Mouse (Mus musculus) telencephalon, adult 2 months (tissue): ENCODE data around the gene Tubb1.

Experiments
- DNase-seq: peaks from one replicate; pipeline ENCODE4 v3.0.0-alpha.2; 2011; ENCODE audit warnings: low read depth, low spot score

Gene Tubb1

DNA sequence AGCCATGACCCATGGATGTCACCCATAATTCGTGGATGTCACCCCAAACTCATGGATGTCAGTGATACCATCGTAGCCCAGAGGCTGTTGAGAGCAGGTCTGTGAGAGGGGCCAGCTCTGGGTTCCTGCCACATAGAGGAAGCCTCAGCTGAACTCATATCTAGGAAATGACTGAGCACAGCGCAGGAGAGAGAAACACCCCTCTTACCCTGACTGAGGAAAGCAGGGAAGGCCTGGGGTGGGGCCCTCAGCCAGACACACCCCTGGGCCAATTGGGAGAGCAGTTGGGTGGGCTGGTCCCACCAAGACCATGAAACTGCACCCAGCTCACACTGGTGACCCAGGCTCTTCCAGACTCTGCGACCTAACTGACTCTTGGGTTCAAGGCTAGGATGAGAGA lies at the start of gene Tubb1:
Gene Tubb1 (plus strand): TSS at position 343 of the 400 bp plus-strand sequence.
- DNase-seq = no peak

DNA sequence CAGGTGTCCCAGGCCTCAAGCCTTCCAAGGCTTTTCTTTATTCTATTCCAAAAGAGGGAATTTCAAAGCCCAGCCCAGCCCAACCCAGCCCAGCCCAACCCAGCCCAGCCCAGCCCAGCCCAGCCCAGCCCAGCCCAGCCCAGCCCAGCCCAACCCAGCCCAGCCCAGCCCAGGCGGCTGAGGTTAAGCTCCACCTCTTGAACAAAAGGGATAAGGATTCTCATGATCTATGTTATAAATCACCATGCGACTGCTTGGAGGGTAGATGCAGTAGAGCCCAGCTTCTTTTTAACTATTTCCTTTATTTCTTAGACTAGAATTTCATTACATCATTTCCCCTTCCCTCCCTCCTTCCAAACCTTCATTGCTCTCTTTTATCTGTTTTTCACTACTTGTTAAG lies 40.3 kb upstream of the Tubb1 start:
- no peak for DNase-seq

DNA sequence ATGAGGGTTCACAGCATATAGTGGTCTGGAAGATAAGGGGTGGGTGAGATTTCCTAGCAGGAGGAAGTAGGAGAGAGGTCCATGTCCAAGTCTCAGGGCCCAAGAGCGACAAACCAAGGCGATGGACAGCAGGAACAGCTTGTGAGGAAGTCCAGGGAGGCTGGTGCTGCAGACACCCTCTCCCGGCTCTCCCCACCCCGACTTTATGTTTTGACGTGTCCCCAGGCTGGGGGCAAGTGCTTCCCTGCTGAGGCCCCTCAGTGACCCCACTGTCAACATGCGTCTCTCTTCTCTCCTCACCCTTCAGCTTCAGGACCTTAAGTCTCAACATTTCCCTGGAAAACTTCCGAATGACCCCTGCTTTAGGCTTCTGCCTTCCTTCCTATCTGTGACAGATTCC lies 37.4 kb upstream of the Tubb1 start:
- DNase-seq = no peak

DNA sequence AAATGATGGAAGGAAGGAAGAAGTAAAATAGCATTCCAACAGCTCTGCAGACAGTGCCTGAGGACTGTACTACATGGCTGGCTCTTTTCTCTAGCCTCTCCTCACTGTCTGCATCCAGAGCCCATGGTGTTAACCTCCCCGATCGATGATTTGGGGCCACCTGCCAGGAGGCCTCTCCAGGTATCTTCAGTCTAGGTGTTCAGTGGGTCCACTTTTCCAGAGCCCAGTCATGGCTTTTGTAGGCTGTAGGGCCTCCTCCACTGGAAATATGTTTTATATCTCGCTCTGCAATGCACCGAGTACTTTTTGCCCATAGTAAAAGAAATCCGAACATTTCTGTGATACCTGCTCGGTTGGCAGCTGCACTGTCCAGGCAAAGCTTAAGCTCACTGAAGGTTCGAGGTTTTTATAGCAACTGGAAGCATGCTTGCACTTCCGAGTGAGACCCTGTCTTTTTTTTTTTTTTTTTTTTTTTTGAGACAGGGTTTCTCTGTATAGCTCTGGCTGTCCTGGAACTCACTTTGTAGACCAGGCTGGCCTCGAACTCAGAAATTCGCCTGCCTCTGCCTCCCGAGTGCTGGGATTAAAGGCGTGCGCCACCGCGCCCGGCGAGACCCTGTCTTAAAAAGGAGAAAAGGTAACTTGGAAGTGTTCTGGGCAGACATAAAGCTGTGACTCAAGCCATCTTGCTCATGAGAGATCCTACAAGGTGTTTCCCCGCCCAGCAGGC lies 35.3 kb upstream of the Tubb1 start:
- DNase-seq = no peak

DNA sequence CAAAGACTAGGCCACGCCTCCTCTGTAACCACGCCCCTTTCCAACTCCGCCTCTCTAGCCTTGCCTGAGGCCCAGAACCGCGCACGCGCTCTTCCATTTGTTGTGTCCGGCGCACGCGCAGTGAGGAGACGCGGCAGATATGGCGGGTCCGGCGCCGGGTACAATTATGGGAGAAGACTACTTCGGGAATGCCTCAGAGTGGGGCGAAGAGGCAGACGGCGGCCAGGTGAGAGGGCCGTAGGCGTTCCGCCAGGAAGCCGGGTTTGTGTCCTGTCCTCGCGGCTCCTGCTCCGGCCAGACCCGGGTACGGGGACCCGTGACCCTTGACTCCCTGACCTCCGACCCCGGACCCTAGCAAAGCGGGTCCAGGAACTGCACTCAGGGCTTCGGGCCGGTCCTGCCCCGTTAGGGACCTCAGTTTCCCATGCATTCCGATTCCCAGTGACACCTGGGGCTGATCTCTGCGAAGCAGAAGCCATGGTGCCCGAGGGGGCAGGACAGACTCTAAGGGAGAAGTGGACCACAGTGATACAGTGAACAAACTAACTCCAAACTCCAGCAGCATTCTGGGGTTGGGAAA lies 34.7 kb upstream of the Tubb1 start, which contains the start of gene Nelfcd:
Gene Nelfcd (plus strand): TSS at position 74 of the 580 bp plus-strand sequence.
- peak; percentile 78 for DNase-seq

DNA sequence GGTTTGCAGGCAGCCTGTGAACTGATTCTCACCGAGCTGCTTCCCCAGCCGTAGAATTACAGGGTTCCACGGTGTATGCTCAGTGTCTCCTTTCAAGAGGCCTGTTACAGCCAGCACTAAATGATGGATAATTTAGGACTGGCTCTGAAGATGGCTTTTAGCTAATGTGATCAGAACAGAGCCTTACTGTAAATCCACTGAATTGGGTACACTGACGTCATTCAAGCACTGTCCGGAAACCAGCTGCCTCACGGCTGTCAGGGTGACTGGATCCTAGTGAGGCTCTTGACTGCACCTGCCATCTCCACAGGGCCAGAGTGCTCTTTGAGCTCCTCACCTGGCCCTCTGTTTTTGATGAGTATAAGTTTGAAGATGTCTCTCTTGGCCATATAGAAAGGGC lies 29.4 kb upstream of the Tubb1 start:
- no peak for DNase-seq

DNA sequence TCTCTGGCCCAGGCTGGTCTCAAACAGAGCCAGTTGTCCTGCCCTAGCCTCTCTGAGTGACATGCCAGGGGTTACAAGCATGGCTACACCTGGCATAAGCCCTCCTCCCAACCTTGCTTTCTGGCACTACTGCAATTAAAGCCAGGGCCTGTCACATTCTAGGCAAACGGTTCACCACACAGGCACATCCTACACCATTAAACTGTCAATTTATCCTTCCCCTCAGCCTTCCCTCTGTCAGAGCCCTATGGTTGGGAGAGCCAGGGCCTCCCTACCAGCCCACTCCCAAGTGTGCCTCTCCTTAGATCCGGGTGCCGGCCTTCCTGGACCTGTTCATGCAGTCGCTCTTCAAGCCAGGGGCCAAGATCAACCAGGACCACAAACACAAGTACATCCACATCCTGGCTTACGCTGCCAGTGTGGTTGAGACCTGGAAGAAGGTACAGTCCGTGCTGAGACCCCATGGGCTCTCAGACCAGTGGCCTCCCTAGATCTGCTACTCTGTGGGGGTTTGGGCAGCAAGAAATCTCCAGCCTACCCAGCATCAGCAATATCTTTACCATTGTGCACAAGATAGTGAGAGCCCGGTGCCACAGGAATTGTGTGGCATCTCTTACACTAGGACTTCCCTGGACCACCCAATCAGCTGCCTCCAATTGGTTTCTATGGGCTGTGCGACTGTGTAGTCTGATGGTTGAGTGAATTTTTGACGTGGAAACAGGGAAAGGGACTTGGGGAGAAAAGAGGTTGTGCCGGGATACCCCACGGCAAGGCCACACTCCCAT lies 26.0 kb upstream of the Tubb1 start:
- DNase-seq = no peak

DNA sequence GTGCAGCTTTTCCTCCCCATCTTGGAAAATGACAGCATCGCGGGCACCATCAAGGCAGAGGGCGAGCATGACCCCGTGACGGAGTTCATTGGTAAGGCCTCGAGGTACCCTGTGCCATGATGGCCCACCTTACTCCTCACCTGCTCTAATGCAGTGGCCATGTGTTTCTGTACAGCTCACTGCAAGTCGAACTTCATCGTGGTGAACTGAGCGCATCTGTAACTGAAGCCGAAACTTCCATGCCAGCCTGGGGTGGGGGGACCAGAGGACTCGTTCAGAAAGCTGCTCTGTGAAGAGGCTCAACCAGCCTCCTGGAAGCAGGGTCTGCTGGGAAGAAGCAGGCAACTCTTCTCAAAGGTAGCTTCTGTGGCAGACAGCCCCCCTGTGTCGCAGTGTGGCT lies 23.6 kb upstream of the Tubb1 start:
- DNase-seq = no peak

DNA sequence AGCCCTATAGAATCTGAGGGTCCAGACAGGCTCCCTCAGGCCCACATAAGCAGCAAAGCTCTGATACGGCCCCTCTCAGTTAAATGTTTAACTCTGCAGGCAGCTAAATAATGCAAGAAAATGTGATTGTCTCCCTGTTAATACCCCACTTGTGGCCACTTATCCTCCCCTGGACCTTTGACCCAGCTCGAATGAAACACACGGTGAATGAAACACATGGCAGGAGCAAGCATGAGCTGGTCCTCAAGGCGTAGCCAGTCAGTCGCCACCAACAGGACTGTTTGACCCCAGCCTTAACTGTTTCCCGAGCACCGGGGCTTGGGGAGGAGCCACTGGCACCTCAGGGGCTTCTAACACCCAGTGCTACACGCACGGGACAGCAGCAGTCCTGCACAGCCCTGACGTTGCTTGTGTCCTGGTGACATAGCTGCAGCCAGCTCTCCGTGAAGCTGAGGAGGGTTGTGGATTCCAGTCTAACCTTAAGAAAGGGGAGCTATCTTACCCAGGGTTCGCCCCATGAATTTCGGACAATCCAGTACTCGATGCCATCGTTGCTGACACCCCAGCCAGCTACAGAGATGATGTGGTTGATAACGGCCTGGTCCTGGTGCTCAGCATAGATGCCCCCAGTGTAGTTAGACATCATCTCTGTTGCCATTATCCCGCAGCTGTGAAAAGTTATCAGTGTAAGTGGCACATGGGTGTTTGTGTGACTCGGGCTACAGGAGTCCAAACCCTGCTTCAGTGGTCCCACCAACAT lies 22.2 kb upstream of the Tubb1 start:
- DNase-seq = no peak

DNA sequence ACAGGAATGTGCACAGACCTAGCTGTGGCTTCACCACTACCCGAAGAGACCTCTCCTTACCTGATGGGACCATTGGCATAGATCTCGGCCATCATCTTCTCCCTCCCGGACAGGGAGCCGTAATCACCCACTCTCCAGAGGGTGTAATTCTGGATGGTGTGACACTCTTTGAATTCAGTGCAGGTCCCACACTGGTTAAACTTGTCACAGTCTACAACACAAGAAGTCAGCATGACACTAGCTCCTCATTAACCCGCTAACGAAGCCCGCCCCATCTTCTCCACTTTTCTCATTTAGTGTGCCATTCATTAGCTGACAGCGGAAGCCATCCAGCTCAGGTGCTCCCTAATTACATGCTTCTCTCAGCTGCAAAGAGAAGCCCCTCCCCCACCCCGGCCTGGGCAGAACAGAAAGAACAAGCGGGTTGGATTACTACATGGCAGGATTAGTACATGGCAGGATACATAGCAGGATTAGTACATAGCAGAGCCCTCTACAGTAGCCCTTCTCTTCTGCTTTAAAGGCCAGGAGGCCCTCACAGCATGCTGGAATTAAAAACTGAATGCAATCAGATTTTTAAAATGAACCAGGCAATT lies 21.4 kb upstream of the Tubb1 start:
- DNase-seq = no peak

DNA sequence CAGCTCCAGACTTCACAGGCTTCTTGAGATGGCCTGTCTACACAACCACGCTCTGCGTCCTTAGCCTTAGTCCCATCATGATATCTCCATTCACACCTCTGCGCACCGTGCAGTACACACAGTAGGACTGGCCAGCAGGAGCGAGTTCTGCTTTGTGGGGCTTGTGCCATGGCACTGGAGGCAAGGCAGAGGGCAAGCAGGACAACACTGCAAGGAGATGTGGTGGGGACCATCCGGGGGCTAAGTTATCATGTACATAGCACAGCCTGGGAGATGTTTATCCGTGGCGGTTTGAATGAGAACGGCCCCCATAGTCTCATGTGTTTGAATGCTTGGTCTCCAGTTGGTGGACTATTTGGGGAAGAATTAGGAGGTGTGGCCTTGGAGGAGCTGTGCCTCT lies 15.6 kb upstream of the Tubb1 start:
- no peak for DNase-seq

DNA sequence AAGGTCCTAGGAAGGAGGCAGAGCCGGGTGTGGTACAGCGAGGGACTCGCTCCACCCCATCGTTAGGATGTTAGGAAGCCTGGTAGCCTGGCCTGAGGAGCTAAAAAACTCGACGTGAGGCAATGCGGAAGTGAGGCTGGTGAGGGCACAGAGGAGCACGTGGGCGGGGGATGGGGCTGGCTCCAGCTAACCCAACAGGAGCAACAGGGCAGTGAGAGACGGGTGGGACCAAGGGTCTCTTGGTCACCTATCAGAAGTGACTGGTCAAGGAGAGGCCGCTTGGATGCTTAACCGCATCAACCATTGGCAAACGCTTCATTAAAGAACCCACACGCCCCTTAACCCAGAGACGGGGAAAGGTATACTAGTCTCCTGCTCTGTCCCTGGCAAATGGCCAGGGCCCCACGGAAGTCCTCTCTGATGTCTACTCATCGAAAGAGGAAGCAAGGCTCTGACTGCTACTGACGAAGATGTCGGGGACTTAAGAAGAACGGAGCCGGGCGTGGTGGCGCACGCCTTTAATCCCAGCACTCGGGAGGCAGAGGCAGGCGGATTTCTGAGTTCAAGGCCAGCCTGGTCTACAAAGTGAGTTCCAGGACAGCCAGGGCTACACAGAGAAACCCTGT lies 14.3 kb upstream of the Tubb1 start:
- peak; percentile 19 for DNase-seq

DNA sequence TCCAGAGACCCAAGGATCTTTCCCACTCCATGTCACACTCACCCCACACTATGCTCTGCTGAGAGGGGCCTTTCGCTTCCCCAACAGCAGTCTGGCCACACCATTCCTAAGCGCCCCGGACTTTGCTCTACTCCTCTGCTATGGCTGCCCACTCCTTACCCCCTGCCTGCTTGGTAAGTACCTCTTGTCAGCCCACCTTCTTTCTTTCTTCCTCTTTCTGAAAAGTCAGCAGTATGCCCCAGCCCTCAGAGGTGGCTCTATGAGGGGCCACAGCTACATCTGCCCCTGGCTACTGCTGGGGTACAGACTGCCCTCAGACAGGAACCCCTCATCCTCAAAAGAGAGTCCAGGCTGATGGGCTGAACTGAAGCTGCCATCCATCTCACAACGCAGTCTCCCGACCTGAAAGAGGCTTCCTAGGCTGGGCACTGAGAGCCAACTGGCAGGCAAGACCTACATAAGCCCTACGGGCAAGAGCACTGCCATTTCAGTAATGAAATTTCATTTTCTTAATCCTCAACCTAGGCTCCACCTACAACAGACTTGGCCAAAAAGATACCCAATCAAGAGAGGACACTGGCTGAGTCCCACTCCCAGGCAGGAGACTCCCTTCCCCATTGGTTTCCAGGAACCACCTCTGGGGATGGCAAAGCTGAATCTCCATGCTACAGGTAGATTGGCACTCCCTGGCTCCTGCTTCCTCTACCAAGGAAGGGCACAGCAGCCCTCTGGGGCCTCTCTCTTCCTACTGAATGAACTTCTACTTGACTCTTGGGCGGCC lies 13.4 kb upstream of the Tubb1 start:
- no peak for DNase-seq

DNA sequence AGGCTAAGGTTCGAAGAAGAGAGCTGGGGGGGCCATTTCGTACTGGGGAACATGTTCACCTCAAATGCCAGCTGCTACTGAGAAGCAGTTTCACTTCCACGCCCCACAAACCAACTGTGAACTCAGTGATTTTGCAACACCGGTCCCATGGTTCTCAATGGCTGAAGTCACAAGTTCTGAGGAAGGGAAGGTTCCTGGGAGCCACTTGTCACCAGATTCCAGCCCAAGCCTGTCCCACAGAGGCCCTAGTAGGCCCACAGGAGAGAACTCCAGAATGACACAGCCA lies 12.9 kb upstream of the Tubb1 start:
- DNase-seq = peak; percentile 21

DNA sequence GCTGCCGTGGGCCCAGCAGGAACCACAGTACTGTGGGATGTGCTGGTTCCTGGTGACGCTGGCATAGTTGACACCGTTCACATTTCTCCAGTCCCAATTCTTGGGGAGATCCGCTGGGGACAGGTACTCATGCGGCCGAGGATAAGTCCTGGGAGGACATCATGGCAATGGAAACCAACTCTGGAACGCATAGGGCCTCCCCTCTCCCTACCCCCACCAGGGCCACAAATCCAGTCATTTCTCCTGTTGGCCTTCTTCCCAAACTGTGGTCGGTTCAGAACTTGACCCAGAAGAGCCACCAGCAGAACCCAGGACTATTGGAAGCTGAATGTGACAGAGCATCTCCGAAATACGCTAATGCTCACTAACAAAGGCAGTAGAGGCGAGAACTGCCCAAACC lies 12.3 kb upstream of the Tubb1 start:
- no peak for DNase-seq

DNA sequence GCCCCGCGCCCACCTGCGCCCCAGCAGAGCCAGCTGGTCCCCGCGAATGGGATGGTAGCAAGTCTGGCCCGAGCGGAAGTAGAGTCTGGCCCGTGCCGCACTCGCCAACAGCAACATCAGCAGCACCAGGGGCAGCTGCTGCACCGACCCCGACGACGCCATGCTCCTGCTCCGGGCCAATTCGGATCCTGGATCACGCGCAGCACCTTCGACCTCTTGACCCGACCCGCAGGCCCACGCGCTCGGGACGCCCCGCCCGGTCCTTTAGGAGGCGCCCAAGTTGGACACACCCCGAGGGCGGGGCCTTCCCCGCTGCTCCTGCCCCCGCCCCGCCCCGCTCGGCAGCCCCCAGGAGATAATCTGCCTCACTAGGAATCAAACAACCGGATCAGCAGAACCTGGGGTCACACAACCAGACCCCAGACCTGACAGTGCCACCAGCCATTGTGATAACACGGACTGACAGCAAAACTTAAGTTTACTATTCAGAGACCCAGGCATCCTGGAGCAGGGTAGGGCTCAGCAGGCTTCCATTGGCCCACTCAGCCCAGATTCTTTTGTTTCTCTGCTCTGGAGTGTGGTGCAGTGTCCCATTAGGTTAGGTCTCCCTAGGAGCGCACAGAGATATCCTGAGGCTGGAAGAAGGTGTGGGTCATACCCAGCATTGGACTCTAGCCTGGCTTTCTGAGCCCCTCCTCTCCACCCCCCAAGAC lies 11.6 kb upstream of the Tubb1 start, which contains the start of gene Ctsz:
Gene Ctsz (minus strand): TSS at position 303 of the 713 bp plus-strand sequence.
- no peak for DNase-seq

DNA sequence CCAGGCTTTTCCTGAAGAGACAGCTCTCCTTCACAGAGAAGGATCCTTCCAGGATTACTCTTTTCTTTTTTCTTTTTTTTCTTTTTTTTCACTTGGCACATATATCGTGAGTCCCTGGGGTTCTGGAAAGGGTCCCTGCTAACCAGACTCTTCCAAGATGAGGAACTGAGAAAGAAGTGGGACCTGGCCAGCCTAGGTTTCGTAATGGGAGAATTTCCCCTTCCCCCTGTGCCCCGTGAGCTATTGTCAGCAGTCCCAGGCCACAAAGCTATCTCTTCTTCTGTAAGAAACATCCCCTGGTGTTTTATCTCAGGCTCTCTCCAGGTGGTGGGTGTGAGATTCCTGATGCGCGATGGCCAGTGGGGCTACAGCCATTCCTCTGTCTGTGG lies 11.1 kb upstream of the Tubb1 start:
- peak; percentile 21 for DNase-seq

DNA sequence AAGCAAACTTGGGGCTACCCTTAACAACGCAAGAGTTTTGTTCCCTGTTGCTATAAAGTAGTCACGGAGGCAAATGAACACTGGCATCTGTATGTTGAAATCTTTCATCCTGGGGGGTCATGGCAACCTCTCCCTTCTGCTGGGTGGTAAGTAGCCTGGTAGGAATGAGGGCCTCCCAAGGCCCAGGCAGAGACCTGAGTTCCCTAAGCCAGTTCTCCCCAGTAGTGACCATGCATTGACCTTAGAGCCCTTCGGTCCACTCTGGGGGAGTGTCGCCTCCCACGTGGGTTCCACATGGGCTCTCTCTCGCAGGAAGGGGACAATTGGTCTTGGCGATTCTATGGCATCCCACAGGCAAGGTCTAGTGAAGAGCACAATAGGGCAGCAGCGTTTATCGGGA lies 10.5 kb upstream of the Tubb1 start:
- no peak for DNase-seq

DNA sequence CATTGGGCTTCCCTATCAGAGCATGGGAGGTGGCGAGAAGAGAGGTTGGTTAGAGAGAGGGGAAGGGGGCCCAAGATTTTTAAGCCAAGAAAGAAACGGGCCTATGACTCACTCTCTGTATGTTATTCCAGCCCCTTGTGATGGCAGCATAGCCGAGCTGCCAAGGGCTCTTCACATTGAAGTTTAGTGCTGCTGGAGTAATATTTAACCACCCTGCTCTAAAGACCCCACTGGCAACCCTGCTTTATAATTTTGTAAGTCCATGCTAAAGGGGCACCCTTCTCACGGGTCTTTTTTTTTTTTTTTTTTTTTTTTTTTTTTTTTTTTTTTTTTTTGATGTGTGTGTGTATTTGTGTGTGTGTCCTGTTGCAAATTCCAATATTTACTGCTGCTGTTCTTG lies 8.6 kb upstream of the Tubb1 start:
- no peak for DNase-seq

DNA sequence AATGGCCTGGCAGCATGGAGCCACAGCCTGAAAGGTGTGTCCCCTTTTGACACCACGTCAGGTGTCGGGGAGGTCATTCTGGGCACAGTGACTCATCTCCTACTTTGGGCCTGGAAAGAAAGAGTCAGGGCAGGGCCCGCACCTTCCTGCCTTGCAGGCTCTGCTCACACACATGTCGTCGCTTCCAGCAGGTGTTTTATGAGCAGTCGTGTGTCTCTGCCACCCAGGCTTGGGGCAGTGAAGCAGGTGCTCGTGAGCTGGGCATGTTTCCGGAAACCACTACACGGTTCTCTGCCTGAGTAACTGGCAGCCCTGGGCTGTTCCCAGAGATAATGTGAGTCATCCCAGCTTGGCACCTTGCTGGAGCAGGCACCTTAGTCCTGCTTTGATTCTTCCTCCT lies 8.0 kb upstream of the Tubb1 start:
- no peak for DNase-seq
